Mouse (Mus musculus) heart, adult 2 months (tissue): ENCODE measurements at regions not wholly inside any gene's neighbourhood (a gene's known extent, or its start where the extent isn't known, plus 50 kb on each side); places are given as distances from the start of the nearest gene placed in this dataset.

Experiments
- EP300 ChIP-seq: fragments of 200-500 bp; IDR thresholded peaks from 2 replicates; pipeline ENCODE4 v1.6.1; 2011; ENCODE audit warnings: low read depth, low read length, control low read depth; ENCODE audit not compliant: insufficient read depth
- POLR2A ChIP-seq: fragments of 200-500 bp; IDR thresholded peaks from 2 replicates; pipeline ENCODE4 v1.6.1; 2011; ENCODE audit warnings: mild to moderate bottlenecking, low read depth, low read length, control low read depth; ENCODE audit not compliant: insufficient read depth

DNA sequence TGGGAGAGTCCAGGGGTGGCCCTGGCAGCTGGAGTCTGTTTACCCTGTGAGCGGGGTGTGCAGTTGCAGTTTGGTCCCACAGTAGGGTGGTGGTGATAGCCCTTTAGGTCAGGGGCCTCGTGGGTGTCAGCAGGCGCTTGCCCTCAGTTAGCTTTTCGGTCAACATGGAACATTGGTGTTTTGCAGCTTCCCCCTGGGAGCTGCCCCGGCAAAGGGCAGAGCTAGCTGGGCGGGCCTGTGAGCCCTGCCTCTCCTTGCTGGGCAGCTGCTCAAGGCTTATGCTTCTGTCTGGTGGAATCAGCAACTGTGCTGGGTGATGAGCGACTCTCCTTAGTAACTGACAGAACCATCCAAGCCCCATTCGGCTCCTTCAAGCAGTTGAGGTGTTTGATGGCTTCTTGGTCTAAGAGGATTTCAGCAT is 115.7 kb downstream of the Gadd45g start:
- TF ChIP-seq POLR2A (no peak), EP300 (no peak)
